Mouse (Mus musculus): Measurements from ENCODE around the gene Ddx27. TPM values are rescaled to one million over a fixed set of nuclear protein-coding genes. Genes with fewer than 3 reads are reported as not detected.

Ddx27 gene
- 107 TPM for total RNA-seq (2023)

DNA sequence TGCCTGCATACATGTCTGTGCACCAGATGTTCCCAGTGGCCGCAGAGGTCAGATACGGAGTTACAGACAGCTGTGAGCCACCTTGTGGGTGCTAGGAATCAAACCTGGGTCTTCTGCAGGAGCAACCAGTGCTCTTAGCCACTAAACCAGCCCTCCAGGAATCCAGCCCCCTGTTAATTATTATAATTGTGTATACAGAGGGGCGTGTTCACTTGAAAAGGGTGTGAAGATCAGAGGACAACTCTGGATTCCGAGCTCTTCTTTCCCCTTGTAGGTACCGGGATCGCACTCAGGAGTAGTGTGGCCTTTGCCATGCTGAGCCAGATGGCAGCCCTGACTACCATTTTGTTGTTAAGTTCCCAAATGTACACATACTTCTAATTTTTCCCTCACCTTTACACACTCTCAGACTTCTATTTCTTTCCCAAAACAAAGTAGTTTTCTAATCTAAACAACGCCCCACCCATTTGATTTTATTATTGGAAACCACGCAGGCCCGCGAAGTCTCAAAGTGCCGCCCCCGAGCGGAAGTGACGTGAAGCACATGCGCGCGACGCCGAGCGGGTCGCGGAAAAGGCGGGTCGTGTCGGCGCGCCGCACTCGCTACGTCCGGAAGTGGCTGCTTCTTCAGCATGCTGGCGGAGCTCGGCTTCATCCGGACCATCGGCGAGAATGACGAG, at the start of gene Ddx27:
TSS of gene Ddx27 (plus strand) at position 492 of the 680 bp plus-strand sequence.

GRCm38 (mm10) chr2:166995796-166996532, 19.0 kb upstream of the Ddx27 start, which contains the start of gene Stau1:
Stau1 (minus strand) TSS chr2:166996299.

GRCm38 (mm10) chr2:167062965-167063880, 48.2 kb downstream of the Ddx27 start, which contains the start of gene Znfx1:
Znfx1 (minus strand) TSS chr2:167063015.

Other genes with a start within 250 kb of the Ddx27 start
- 10.1 TPM for gene Trp53rkb, start 222.7 kb upstream of the Ddx27 start, total RNA-seq (2023)
- gene Arfgef2, start 209.6 kb upstream of the Ddx27 start, total RNA-seq (2023) = 39.8 TPM
- gene Cse1l, start 109.2 kb upstream of the Ddx27 start, total RNA-seq (2023) = 58.4 TPM
- gene Stau1, start 18.9 kb upstream of the Ddx27 start, total RNA-seq (2023) = 65.7 TPM
- 61.8 TPM for gene Znfx1, start 47.8 kb downstream of the Ddx27 start, total RNA-seq (2023)
- gene Kcnb1, start 175.0 kb downstream of the Ddx27 start, total RNA-seq (2023) = 0.95 TPM
- not detected for gene Ptgis, start 225.4 kb downstream of the Ddx27 start, total RNA-seq (2023)